Mouse (Mus musculus): Measurements from ENCODE around the gene Sept1.
"Not testable (repeated sequence)": the region's sequence is repeated elsewhere in the genome, so short reads cannot be mapped to it uniquely, and the experiment has no call there.

The Sept1 gene

DNA sequence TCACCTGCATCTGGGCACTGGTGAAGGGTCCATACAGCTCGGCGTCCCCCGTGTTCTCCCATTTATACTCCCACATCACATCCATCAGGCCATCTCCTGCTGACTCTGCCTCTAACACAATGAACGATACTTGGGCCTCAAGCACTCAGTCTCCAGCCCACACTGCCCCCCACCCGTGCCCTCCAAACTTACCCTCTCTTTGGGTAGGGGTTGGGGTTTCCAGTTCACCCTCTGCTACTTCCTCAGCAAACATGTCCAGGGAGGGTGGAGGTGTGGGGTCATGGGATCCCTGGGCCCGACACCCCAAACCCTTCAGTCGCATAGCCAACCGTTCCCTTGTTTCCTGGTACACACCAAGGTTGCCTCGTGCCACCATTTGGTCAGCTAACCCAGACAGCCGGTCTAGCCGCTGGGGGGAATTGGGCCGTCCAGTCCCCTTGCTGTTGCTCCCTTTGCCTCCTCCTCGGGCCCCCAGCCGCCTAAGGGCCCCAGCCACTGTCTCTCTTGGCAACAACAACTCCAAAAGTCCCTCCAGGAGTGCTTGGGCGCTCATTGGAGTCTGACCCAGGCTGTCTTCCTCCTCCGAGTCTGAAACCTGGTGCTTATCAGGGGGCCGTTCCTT lies 38.8 kb downstream of the Sept1 start:
- no peak for DNase-seq (ENCODE audit: low spot score)

GRCm38 (mm10) chr7:127192989-127193388 lies 39.9 kb downstream of the Sept1 start:
- peak; percentile 55 for DNase-seq (ENCODE audit: low spot score)

DNA sequence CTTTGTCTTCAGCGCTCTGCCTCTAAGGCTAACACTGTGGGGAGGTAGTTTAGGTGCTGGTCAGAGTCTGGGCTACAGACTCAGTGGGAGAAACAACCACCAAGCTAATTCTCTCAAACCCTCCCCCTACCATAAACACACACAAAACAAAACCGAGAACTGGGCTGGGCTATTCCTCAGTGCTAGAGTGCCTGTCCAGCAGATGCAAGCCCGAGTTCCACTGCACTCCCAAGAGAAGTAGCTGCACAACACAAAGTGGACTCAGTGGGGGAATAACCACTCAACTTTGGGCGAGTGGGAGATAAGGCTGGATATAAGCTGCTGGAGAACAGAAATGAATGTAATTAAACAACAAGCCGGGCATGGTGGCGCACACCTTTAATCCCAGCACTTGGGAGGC lies 42.3 kb downstream of the Sept1 start:
- DNase-seq (ENCODE audit: low spot score): no peak

DNA sequence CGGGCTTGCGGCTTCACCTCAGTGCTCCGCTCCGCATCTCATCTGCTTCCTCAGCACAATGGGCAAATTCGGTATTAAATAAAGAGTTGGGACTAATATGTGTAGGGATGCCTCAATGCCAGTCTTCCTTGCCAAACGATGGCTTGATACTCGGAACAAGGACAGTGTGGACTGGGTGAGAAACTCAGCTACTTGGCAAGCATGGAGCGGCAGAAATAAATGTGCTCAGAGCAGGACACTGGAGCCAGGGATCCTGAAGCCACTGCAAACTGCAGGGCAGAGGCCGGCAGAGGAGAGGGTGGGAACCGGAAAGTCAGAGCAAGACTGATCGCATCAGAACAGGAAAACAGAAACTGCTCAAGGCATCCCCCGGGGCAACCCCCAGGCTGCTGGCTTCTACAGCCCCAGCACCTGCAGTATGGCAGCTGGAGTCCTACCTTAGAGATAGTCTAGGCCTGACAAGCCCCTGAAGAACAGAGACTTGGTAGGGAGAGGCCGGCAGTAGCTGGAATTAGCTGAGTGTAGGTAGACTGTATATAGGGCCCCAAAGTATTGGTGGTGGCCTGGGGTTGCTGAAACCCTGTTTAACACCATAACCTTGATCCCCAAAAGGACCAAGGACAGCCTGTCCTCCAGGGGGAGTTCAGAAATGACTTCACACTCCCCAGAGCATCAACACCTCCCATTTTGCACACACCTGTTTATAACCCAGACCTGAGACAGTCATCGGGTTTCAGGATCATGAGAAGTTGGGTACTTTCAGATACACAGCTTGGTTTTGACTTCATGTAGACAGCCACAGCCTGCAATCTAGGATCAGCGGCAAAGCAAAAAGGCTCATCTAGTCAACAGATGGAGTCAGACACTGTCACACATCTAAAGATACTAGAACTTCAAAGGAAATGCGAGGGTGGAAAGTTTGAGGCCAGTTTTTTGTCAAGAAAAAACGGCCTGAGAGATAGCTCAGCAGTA lies 44.3 kb downstream of the Sept1 start:
- no peak for DNase-seq (ENCODE audit: low spot score)

- no peak for DNase-seq (ENCODE audit: low spot score)
Measured at GRCm38 (mm10) chr7:127187351-127187750, 45.6 kb downstream of the Sept1 start.

- DNase-seq (ENCODE audit: low spot score): peak; percentile 50
Measured at GRCm38 (mm10) chr7:127185601-127186000, 47.3 kb downstream of the Sept1 start.

GRCm38 (mm10) chr7:127184720-127185119 lies 48.2 kb downstream of the Sept1 start:
- DNase-seq (ENCODE audit: low spot score): no peak

DNA sequence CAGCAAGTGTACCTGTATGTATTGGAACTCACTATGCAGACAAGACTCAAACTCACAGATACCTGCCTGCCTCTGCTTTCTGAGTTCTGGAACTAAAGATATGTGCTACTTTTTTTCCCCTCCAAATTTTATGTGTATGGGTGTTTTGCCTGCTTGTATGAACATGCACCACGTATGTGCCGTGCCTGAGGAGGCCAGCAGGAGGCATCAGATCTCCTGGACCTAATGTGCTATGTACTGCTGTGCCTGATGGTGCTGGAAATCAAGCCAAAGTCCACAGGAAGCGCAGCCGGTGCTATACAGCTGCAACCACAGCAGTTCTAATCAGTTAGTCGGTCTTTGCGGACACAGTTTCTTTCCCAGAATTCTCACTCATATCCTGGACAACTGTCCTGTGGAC lies 49.1 kb downstream of the Sept1 start:
- DNase-seq (ENCODE audit: low spot score): peak; percentile 85

- peak; percentile 76 for DNase-seq (ENCODE audit: low spot score)
Measured at GRCm38 (mm10) chr7:127183345-127183744, 49.6 kb downstream of the Sept1 start.

DNA sequence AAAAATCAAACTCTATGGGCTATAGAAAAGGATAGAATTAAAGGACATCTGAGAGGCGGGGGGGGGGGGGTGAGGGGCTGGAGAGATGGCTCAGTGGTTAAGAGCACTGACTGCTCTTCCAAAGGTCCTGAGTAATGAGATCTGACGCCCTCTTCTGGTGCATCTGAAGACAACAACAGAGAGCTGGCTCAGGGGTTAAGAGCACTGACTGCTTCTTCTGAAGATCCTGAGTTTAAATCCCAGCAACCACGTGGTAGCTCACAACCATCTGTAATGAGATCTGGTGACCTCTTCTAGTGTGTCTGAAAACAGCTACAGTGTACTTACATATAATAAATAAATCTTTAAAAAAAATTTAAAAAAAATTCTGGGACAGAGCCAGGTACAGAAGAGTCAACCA lies 51.2 kb downstream of the Sept1 start:
- DNase-seq (ENCODE audit: low spot score): not testable (repeated sequence)

GRCm38 (mm10) chr7:127180783-127181182 lies 52.1 kb downstream of the Sept1 start:
- no peak for DNase-seq (ENCODE audit: low spot score)

- no peak for DNase-seq (ENCODE audit: low spot score)
Measured at GRCm38 (mm10) chr7:127176937-127177336, 56.0 kb downstream of the Sept1 start.

GRCm38 (mm10) chr7:127166501-127166900 lies 66.4 kb downstream of the Sept1 start:
- no peak for DNase-seq (ENCODE audit: low spot score)

DNA sequence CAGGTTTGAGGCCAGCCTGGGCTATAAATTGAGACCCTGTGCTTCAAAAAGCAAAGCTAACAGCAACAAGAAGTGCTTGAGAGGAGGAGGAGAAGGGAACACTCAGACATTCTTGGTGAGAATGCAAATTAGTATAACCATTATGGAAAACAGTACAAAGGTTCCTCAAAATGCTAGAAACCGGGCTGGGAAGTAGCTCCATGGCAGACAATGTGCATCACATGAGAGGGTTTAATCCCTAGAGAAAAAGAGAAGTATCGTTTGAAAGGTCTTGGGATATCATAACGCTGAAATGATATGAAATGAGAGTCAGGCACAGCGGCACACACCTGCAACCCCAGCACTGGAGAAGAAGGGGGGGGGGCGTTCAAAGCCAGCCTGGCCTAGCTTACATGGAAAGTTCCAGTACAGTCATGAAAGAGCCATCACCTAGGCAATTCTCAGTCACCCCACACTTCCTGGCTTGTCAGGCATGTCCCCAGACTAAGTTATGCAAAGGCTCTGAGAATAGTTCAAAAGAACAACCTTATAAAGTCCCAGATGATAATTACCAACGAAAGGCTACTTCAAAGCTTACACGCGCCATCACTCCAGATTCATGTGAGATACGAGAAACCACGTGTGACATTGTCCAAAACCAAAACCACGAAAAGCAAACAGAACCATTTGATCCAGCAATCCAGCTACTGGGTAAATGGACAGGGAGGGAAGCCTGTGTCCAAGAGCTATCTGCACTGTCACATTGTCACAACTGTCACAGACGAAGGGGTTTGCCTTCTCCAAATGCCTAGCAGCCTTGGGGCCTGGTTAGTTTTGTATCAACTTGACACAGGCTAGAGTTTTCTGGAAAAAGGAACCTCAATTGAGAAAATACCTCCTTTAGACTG lies 67.1 kb downstream of the Sept1 start:
- no peak for DNase-seq (ENCODE audit: low spot score)

Data from yolk sac, embryonic 10.5 days (tissue).